Mouse (Mus musculus) cerebellum, adult 9-11 months (tissue): ENCODE measurements around the gene Pi16.

Experiments
- DNase-seq: peaks from one replicate; pipeline ENCODE4 v3.0.0; 2022

Gene Pi16

DNA sequence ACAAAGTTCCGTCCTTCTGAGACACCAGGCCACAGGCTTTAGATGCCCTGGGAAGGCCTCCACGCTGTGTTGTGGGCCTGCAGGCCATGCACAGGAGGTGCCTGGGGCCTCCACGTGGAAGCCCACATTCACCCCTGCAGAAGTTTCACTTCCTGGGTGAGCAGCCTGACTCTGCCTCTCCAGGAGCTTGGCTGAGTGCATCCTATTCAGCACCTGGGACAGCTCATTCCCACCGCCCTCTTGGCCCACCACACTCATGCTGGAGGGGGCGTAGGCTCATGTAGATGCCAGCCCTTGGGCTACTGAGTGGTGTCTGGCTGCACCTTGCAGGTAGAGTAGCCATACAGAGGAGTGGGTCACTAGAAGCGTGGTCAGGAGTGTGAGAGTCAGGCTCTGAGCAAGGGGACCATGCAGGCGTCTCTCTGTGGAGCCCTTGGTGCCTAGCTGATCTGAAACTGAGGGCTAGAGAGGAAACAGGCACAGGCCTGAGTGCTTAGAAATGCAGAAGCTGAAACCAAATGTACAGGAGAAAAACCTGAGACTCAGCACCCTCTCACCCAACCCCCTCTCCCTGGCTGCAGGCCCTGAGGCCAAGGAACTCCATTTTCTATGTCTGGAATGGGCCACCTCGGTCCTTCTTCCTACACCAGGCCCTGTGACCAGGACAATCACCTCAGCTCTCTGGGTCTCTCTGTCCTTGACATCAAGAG is 44.7 kb downstream of the Pi16 start:
- peak; percentile 10 for DNase-seq

GRCm38 (mm10) chr17:29363109-29363508 is 45.6 kb downstream of the Pi16 start:
- no peak for DNase-seq

DNA sequence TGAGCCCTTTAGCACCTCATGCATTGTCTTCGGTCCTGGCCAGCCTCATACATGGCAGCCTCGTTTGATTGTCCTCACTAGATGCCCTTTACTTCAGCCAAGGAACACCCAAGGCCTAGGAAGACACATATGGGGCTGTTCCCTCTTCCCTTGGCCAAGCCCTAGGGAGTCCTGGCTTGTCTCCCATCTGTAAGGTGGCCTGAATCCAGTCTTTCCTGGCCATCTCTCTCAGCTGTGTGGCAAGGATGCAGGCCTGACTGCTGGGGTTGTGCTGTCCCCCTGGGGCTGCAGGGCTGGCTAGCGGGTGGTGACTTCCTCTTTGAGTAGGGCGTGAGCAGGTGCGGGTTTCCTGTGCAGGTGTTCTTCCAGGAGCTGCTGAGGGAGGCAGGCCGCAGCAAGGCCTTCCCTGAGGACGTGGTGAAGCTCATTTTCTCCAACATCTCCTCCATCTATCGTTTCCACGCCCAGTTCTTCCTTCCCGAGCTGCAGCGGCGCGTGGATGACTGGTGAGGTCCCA is 47.7 kb downstream of the Pi16 start:
- DNase-seq: peak; percentile 75

GRCm38 (mm10) chr17:29368726-29369125 is 51.2 kb downstream of the Pi16 start:
- DNase-seq: no peak

DNA sequence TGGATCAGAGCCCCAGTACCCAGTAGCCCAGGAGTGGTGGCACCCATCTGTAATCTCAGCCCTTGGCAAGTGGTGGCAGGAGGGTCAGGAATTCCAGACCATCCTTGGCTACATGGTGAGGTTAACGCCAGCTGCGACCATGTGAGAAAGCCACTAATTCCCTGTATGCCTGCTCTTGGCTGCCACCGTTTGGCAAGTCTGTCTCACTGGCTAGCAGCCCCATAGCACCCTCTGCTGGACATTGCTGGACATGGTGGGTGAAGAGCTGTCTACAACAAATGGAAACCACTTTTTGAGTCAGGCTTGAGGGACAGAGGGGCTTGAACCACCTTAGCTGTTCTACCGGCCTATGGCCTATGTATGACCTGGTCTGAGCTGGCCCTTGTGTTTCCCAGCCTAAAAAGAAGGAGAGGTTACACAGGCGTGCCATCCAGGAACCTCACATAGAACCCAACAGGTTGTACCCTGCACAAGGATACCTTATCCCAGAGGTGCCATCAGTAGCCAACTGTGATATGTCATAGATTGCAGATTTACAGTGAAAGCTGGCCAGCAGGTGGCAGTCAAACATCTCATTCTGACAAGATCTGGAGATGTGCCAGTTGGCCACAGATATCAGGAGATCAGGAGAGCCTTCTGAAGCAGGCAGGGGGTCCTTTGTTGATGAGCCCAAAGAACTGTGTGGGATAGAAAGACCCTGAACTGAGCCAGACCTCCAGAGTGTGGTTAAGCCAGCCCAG is 53.7 kb downstream of the Pi16 start:
- DNase-seq: peak; percentile 90

GRCm38 (mm10) chr17:29375871-29376270 is 58.4 kb downstream of the Pi16 start:
- no peak for DNase-seq

DNA sequence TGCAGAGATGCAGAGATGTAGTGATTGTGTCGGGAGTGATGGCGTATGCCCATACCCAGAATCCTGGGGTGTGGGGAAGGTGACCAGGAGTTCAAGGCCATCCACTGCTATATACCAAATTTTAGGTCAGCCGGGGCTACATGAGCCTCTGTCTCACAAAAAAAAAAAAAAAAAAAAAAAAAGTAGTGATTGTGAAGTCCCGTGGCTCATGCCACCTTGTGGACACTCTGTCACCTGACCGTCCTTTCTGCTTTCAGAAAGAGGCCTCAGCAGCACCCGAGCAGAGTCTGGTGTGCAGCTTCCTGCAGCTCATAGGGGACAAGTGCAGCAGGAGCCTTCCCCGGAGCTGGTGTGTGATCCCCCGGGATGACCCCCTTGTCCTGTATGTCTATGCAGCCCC is 60.6 kb downstream of the Pi16 start:
- no peak for DNase-seq
